Mouse (Mus musculus) forebrain, embryonic 10.5 days (tissue): ENCODE measurements around the gene Rd3l. TPM values are rescaled to one million over a fixed set of nuclear protein-coding genes. Genes with fewer than 3 reads are reported as not detected.
A peak's percentile ranks its signal among the peaks of the same experiment; 100 is the strongest.

Experiments
- DNase-seq: peaks from one replicate; pipeline ENCODE4 v3.0.0-alpha.2; 2017; ENCODE audit warnings: low spot score; ENCODE audit errors: extremely low spot score
- H3K27ac ChIP-seq: fragments of 300-500 bp; sonication (generic); 2 replicates; pipeline ENCODE4 v1.5.1; 2016; ENCODE audit warnings: mild to moderate bottlenecking
- H3K27me3 ChIP-seq: fragments of 300-500 bp; sonication (generic); 2 replicates; pipeline ENCODE4 v1.6.1; 2016; ENCODE audit warnings: mild to moderate bottlenecking; ENCODE audit not compliant: poor library complexity, severe bottlenecking
- H3K36me3 ChIP-seq: fragments of 300-500 bp; sonication (generic); replicated peaks from 2 replicates; pipeline ENCODE4 v1.6.1; 2016; ENCODE audit warnings: mild to moderate bottlenecking, moderate library complexity
- H3K4me1 ChIP-seq: fragments of 300-500 bp; sonication (generic); 2 replicates; pipeline ENCODE4 v1.6.1; 2016
- H3K4me3 ChIP-seq: fragments of 300-500 bp; sonication (generic); 2 replicates; pipeline ENCODE4 v1.5.1; 2016; ENCODE audit warnings: mild to moderate bottlenecking, moderate library complexity
- H3K9me3 ChIP-seq: fragments of 300-500 bp; sonication (generic); 2 replicates; pipeline ENCODE4 v1.6.1; 2016; ENCODE audit warnings: mild to moderate bottlenecking, moderate library complexity
- WGBS: fragments of 180-500 bp; shearing (Covaris S2); methylation state at CpG from one replicate; pipeline ENCODE4 v1.1.7; 2016; 5-methylcytosine and 5-hydroxymethylcytosine counted together
- polyA plus RNA-seq: library from polyadenylated mRNA; unstranded; fragments of >200 nt; fragmentation: Nextera tagmentation; extraction: Ambion mirVana; gene quantifications from 2 replicates; pipeline ENCODE4 v1.2.1, GENCODE M21; 2016

The Rd3l gene
- polyA plus RNA-seq, 1 experiment from 2014 or later, result not detected

- 64% methylated on average over 11 of the region's 11 CpGs for WGBS
- DNase-seq, result no peak
- H3K4me3 ChIP-seq, result no peak overlapping the region
- peaks cover 44% of the 10 kb centered on the region for H3K4me1 ChIP-seq
- no peaks in the 10 kb centered on the region; the same call in 1 of the 2 replicates for H3K27me3 ChIP-seq
- H3K27ac ChIP-seq, result 0 out of 2 replicates have a peak overlapping the region, but pooled peaks have one; percentile 25
- no peaks in the 10 kb centered on the region for H3K36me3 ChIP-seq
- no peaks in the 10 kb centered on the region for H3K9me3 ChIP-seq
These were observed 47.9 kb downstream of the Rd3l start for GRCm38 (mm10) chr12:111933032-111933704.

- Histone ChIP-seq H3K4me3 (no peak overlapping the region), H3K36me3 (no peaks in the 10 kb centered on the region), H3K27ac (peak overlapping the region; percentile 51; the same call in 1 of the 2 replicates), H3K27me3 (no peaks in the 10 kb centered on the region; the same call in 1 of the 2 replicates), H3K4me1 (peaks cover 38% of the 10 kb centered on the region), H3K9me3 (no peaks in the 10 kb centered on the region)
- 74% methylated on average over 3 of the region's 3 CpGs for WGBS
- DNase-seq, result no peak
These were observed 48.6 kb downstream of the Rd3l start for GRCm38 (mm10) chr12:111932513-111932912.

GRCm38 (mm10) chr12:111931411-111932025 is 49.6 kb downstream of the Rd3l start:
- 83% methylated on average over 9 of the region's 9 CpGs for WGBS
- H3K27ac ChIP-seq, result peak overlapping the region; percentile 51; the same call in 1 of the 2 replicates
- H3K27me3 ChIP-seq, result no peaks in the 10 kb centered on the region
- no peak for DNase-seq
- peaks cover 28% of the 10 kb centered on the region for H3K4me1 ChIP-seq
- no peaks in the 10 kb centered on the region for H3K36me3 ChIP-seq
- no peak overlapping the region for H3K4me3 ChIP-seq
- H3K9me3 ChIP-seq, result no peaks in the 10 kb centered on the region

Other genes starting within 250 kb of the Rd3l start
- gene Klc1, start 222.5 kb downstream of the Rd3l start, polyA plus RNA-seq, result 137 and 141 TPM in 2 replicates
- gene Xrcc3, start 167.4 kb downstream of the Rd3l start, polyA plus RNA-seq, result 16.7 and 21.5 TPM in 2 replicates
- 68.2 and 69.3 TPM in 2 replicates for gene Zfyve21, start 167.1 kb downstream of the Rd3l start, polyA plus RNA-seq
- gene Ppp1r13b, start 73.2 kb downstream of the Rd3l start, polyA plus RNA-seq, result 2.9 and 3.1 TPM in 2 replicates
- gene Atp5mpl, start 14.3 kb downstream of the Rd3l start, polyA plus RNA-seq, result 565 and 608 TPM in 2 replicates
- gene Tdrd9, start 9.8 kb downstream of the Rd3l start, polyA plus RNA-seq, result 1.1 and 1.9 TPM in 2 replicates
- gene Aspg, start 125.4 kb upstream of the Rd3l start, polyA plus RNA-seq, result 1.3 and 2.0 TPM in 2 replicates
- gene Kif26a, start 164.9 kb upstream of the Rd3l start, polyA plus RNA-seq, result 3.8 and 4.4 TPM in 2 replicates